Mouse (Mus musculus) layer of hippocampus, adult 9-11 months (tissue): ENCODE measurements at regions not wholly inside any gene's neighbourhood (a gene's known extent, or its start where the extent isn't known, plus 50 kb on each side); places are given as distances from the start of the nearest gene placed in this dataset.

ENCODE experiments used
- DNase-seq: peaks from one replicate; pipeline ENCODE4 v3.0.0; 2022

- no peak for DNase-seq
These were observed 857.9 kb upstream of the Nr2f1 start for GRCm38 (mm10) chr13:79057424-79057823.

- no peak for DNase-seq
These were observed 854.9 kb upstream of the Nr2f1 start for GRCm38 (mm10) chr13:79054481-79054880.

GRCm38 (mm10) chr13:79053428-79053827 is 853.9 kb upstream of the Nr2f1 start:
- no peak for DNase-seq

- no peak for DNase-seq
These were observed 847.7 kb upstream of the Nr2f1 start for GRCm38 (mm10) chr13:79047240-79047639.

- no peak for DNase-seq
These were observed 845.1 kb upstream of the Nr2f1 start for GRCm38 (mm10) chr13:79044657-79045056.

- DNase-seq = no peak
These were observed 838.3 kb upstream of the Nr2f1 start for GRCm38 (mm10) chr13:79037883-79038282.

GRCm38 (mm10) chr13:79035276-79035675 is 835.7 kb upstream of the Nr2f1 start:
- DNase-seq = no peak

- DNase-seq = no peak
These were observed 830.4 kb upstream of the Nr2f1 start for GRCm38 (mm10) chr13:79029974-79030373.

GRCm38 (mm10) chr13:79027877-79028760 is 828.6 kb upstream of the Nr2f1 start:
- DNase-seq = peak; percentile 4

GRCm38 (mm10) chr13:79025645-79026044 is 826.1 kb upstream of the Nr2f1 start:
- DNase-seq = no peak

GRCm38 (mm10) chr13:79018051-79018450 is 818.5 kb upstream of the Nr2f1 start:
- no peak for DNase-seq

- DNase-seq = no peak
These were observed 803.8 kb upstream of the Nr2f1 start for GRCm38 (mm10) chr13:79003313-79003712.

- DNase-seq = no peak
These were observed 799.3 kb upstream of the Nr2f1 start for GRCm38 (mm10) chr13:78998855-78999254.

GRCm38 (mm10) chr13:78992326-78992725 is 792.8 kb upstream of the Nr2f1 start:
- DNase-seq = no peak

- no peak for DNase-seq
These were observed 786.4 kb upstream of the Nr2f1 start for GRCm38 (mm10) chr13:78985921-78986320.

GRCm38 (mm10) chr13:78977224-78977780 is 777.7 kb upstream of the Nr2f1 start:
- DNase-seq = no peak

GRCm38 (mm10) chr13:78938351-78938741 is 738.8 kb upstream of the Nr2f1 start:
- DNase-seq = no peak

- peak; percentile 3 for DNase-seq
These were observed 738.1 kb upstream of the Nr2f1 start for GRCm38 (mm10) chr13:78937389-78938350.

- DNase-seq = no peak
These were observed 736.6 kb upstream of the Nr2f1 start for GRCm38 (mm10) chr13:78935990-78936650.

GRCm38 (mm10) chr13:78928347-78928746 is 728.8 kb upstream of the Nr2f1 start:
- no peak for DNase-seq

GRCm38 (mm10) chr13:78920802-78921201 is 721.2 kb upstream of the Nr2f1 start:
- DNase-seq = no peak

GRCm38 (mm10) chr13:78909839-78910238 is 710.3 kb upstream of the Nr2f1 start:
- DNase-seq = no peak

- no peak for DNase-seq
These were observed 704.5 kb upstream of the Nr2f1 start for GRCm38 (mm10) chr13:78904102-78904501.
